Mouse (Mus musculus) forebrain, embryonic 11.5 days (tissue): ENCODE results near the gene Fam161b. TPM values are rescaled to one million over a fixed set of nuclear protein-coding genes. Genes with fewer than 3 reads are reported as not detected.

Source experiments
- ATAC-seq: fragments of 200-750 bp; cut with Nextera tagmentation; replicated peaks from 2 replicates; pipeline ENCODE4 v1.8.0; 2017; ENCODE audit warnings: moderate TSS enrichment; ENCODE audit not compliant: low FRiP score
- DNase-seq: peaks from one replicate; pipeline ENCODE4 v3.0.0-alpha.2; 2017; ENCODE audit warnings: low spot score
- H3K27ac ChIP-seq: fragments of 300-500 bp; sonication (generic); 2 replicates; pipeline ENCODE4 v1.5.1; 2014; ENCODE audit warnings: low read depth, low read length
- H3K27me3 ChIP-seq: fragments of 300-500 bp; sonication (generic); 2 replicates; pipeline ENCODE4 v1.6.1; 2014; ENCODE audit warnings: mild to moderate bottlenecking, low read length, mixed read lengths; ENCODE audit not compliant: control insufficient read depth, insufficient read depth
- H3K36me3 ChIP-seq: fragments of 300-500 bp; sonication (generic); 2 replicates; pipeline ENCODE4 v1.6.1; 2014; ENCODE audit warnings: mild to moderate bottlenecking, low read length, moderate library complexity, mixed read lengths; ENCODE audit not compliant: control insufficient read depth, insufficient read depth
- H3K4me1 ChIP-seq: fragments of 300-500 bp; sonication (generic); replicated peaks from 2 replicates; pipeline ENCODE4 v1.6.1; 2014; ENCODE audit warnings: low read length, mixed read lengths; ENCODE audit not compliant: control insufficient read depth, insufficient read depth
- H3K4me2 ChIP-seq: fragments of 300-500 bp; sonication (generic); 2 replicates; pipeline ENCODE4 v1.6.1; 2014; ENCODE audit warnings: low read depth, mild to moderate bottlenecking, low read length, moderate library complexity, mixed read lengths; ENCODE audit not compliant: severe bottlenecking
- H3K4me3 ChIP-seq: fragments of 300-500 bp; sonication (generic); 2 replicates; pipeline ENCODE4 v1.5.1; 2014; ENCODE audit warnings: low read depth, low read length
- H3K9ac ChIP-seq: fragments of 300-500 bp; sonication (generic); 2 replicates; pipeline ENCODE4 v1.6.1; 2014; ENCODE audit warnings: low read length
- H3K9me3 ChIP-seq: fragments of 300-500 bp; sonication (generic); 2 replicates; pipeline ENCODE4 v1.6.1; 2016; ENCODE audit warnings: low read length, mixed read lengths; ENCODE audit not compliant: control insufficient read depth
- WGBS: fragments of 180-500 bp; shearing (Covaris S2); extraction: QIAGEN DNeasy Blood & Tissue Kit; methylation state at CpG from one replicate; pipeline ENCODE4 v1.1.7; 2014; 5-methylcytosine and 5-hydroxymethylcytosine counted together
- polyA plus RNA-seq: library from polyadenylated mRNA; unstranded; fragments of >200 nt; fragmentation: Nextera tagmentation; extraction: Ambion mirVana; gene quantifications from 2 replicates; pipeline ENCODE4 v1.2.1, GENCODE M21; 2014

Gene Fam161b
- polyA plus RNA-seq, 1 experiment from 2014 or later = 8.0 TPM

GRCm38 (mm10) chr12:84388774-84389400, 27.3 kb upstream of the Fam161b start:
- DNase-seq = no peak
- Histone ChIP-seq H3K36me3 (no peaks in the 10 kb centered on the region), H3K9me3 (no peaks in the 10 kb centered on the region), H3K4me2 (no peak overlapping the region), H3K9ac (no peak overlapping the region), H3K27me3 (no peaks in the 10 kb centered on the region), H3K27ac (no peak overlapping the region), H3K4me1 (no peaks in the 10 kb centered on the region), H3K4me3 (no peak overlapping the region)
- 77% methylated on average over 14 of the region's 14 CpGs for WGBS
- ATAC-seq = no peak

- ATAC-seq = no peak
- no peak overlapping the region for H3K4me3 ChIP-seq
- no peaks in the 10 kb centered on the region for H3K27me3 ChIP-seq
- no peaks in the 10 kb centered on the region for H3K9me3 ChIP-seq
- H3K4me1 ChIP-seq = no peaks in the 10 kb centered on the region
- WGBS = 87% methylated on average over 8 of the region's 8 CpGs
- peak; percentile 21 for DNase-seq
- no peak overlapping the region for H3K27ac ChIP-seq
- H3K4me2 ChIP-seq = no peak overlapping the region
- no peaks in the 10 kb centered on the region for H3K36me3 ChIP-seq
- no peak overlapping the region for H3K9ac ChIP-seq
Measured at GRCm38 (mm10) chr12:84388097-84388496, 26.5 kb upstream of the Fam161b start.

GRCm38 (mm10) chr12:84385408-84385807, 23.8 kb upstream of the Fam161b start:
- H3K27ac ChIP-seq = no peak overlapping the region
- no peaks in the 10 kb centered on the region for H3K9me3 ChIP-seq
- H3K36me3 ChIP-seq = no peaks in the 10 kb centered on the region
- ATAC-seq = no peak
- 95% methylated on average over 4 of the region's 4 CpGs for WGBS
- H3K27me3 ChIP-seq = no peaks in the 10 kb centered on the region
- no peaks in the 10 kb centered on the region for H3K4me1 ChIP-seq
- H3K4me3 ChIP-seq = no peak overlapping the region
- no peak overlapping the region for H3K9ac ChIP-seq
- no peak overlapping the region for H3K4me2 ChIP-seq
- no peak for DNase-seq

GRCm38 (mm10) chr12:84384644-84385081, 23.0 kb upstream of the Fam161b start:
- peak; percentile 38 for DNase-seq
- no peak for ATAC-seq

GRCm38 (mm10) chr12:84382369-84382768, 20.7 kb upstream of the Fam161b start:
- H3K4me1 ChIP-seq = no peaks in the 10 kb centered on the region
- 82% methylated on average over 4 of the region's 4 CpGs for WGBS
- H3K4me3 ChIP-seq = no peak overlapping the region
- no peaks in the 10 kb centered on the region for H3K27me3 ChIP-seq
- DNase-seq = no peak
- H3K9ac ChIP-seq = no peak overlapping the region
- H3K36me3 ChIP-seq = no peaks in the 10 kb centered on the region
- no peak for ATAC-seq
- H3K4me2 ChIP-seq = no peak overlapping the region
- no peaks in the 10 kb centered on the region for H3K9me3 ChIP-seq
- H3K27ac ChIP-seq = no peak overlapping the region

More at GRCm38 (mm10) chr12:84384644-84385081, 23.0 kb upstream of the Fam161b start:
- H3K9ac ChIP-seq = no peak overlapping the region
- no peak overlapping the region for H3K27ac ChIP-seq
- H3K9me3 ChIP-seq = no peaks in the 10 kb centered on the region
- WGBS = 93% methylated on average over 5 of the region's 5 CpGs
- H3K4me2 ChIP-seq = no peak overlapping the region
- H3K4me3 ChIP-seq = no peak overlapping the region
- H3K27me3 ChIP-seq = no peaks in the 10 kb centered on the region
- no peaks in the 10 kb centered on the region for H3K36me3 ChIP-seq
- H3K4me1 ChIP-seq = no peaks in the 10 kb centered on the region

GRCm38 (mm10) chr12:84373831-84374481, 12.3 kb upstream of the Fam161b start:
- no peaks in the 10 kb centered on the region for H3K9me3 ChIP-seq
- ATAC-seq = no peak
- H3K4me3 ChIP-seq = no peak overlapping the region
- no peaks in the 10 kb centered on the region for H3K4me1 ChIP-seq
- no peaks in the 10 kb centered on the region for H3K27me3 ChIP-seq
- no peak overlapping the region for H3K27ac ChIP-seq
- H3K9ac ChIP-seq = no peak overlapping the region
- no peak for DNase-seq
- 94% methylated on average over 6 of the region's 6 CpGs for WGBS
- H3K36me3 ChIP-seq = peaks cover 10% of the 10 kb centered on the region; the same call in 1 of the 2 replicates
- H3K4me2 ChIP-seq = no peak overlapping the region

GRCm38 (mm10) chr12:84371647-84372046, 10.0 kb upstream of the Fam161b start:
- WGBS = 87% methylated on average over 5 of the region's 5 CpGs
- no peaks in the 10 kb centered on the region for H3K4me1 ChIP-seq

GRCm38 (mm10) chr12:84366971-84367370, 5.3 kb upstream of the Fam161b start:
- no peaks in the 10 kb centered on the region for H3K9me3 ChIP-seq
- ATAC-seq (no peak), DNase-seq (no peak)
- no peak overlapping the region for H3K4me2 ChIP-seq
- H3K27me3 ChIP-seq = no peaks in the 10 kb centered on the region
- H3K4me1 ChIP-seq = peaks cover 6% of the 10 kb centered on the region; the same call in 1 of the 2 replicates
- peaks cover 7% of the 10 kb centered on the region; the same call in 1 of the 2 replicates for H3K36me3 ChIP-seq
- no peak overlapping the region for H3K27ac ChIP-seq
- 71% methylated on average over 9 of the region's 9 CpGs for WGBS
- no peak overlapping the region for H3K9ac ChIP-seq
- no peak overlapping the region for H3K4me3 ChIP-seq

More at GRCm38 (mm10) chr12:84371647-84372046, 10.0 kb upstream of the Fam161b start:
- Histone ChIP-seq H3K4me2 (no peak overlapping the region), H3K27ac (no peak overlapping the region), H3K9ac (no peak overlapping the region), H3K9me3 (no peaks in the 10 kb centered on the region), H3K4me3 (no peak overlapping the region), H3K36me3 (peaks cover 10% of the 10 kb centered on the region; the same call in 1 of the 2 replicates), H3K27me3 (no peaks in the 10 kb centered on the region)
- no peak for ATAC-seq
- DNase-seq = no peak
